Mouse (Mus musculus) 3T3-L1 (cell line): ENCODE results near the gene Dnah17.

Experiments used
- DNase-seq: peaks from one replicate; pipeline ENCODE4 v3.0.0-alpha.2; 2015; ENCODE audit warnings: low read depth, low spot score

Dnah17 gene

GRCm38 (mm10) chr11:118085961-118086360 is 44.5 kb downstream of the Dnah17 start:
- no peak for DNase-seq

- DNase-seq: no peak
Observed at GRCm38 (mm10) chr11:118085176-118085575, 45.3 kb downstream of the Dnah17 start.

- DNase-seq: no peak
Observed at GRCm38 (mm10) chr11:118084266-118084665, 46.2 kb downstream of the Dnah17 start.

GRCm38 (mm10) chr11:118083811-118084210 is 46.6 kb downstream of the Dnah17 start:
- peak; percentile 80 for DNase-seq

GRCm38 (mm10) chr11:118082294-118082693 is 48.1 kb downstream of the Dnah17 start:
- DNase-seq: no peak

- no peak for DNase-seq
Observed at GRCm38 (mm10) chr11:118079750-118080149, 50.7 kb downstream of the Dnah17 start.

- DNase-seq: peak; percentile 14
Observed at GRCm38 (mm10) chr11:118076929-118077328, 53.5 kb downstream of the Dnah17 start.

- peak; percentile 22 for DNase-seq
Observed at GRCm38 (mm10) chr11:118075035-118075522, 55.4 kb downstream of the Dnah17 start.

- no peak for DNase-seq
Observed at GRCm38 (mm10) chr11:118071227-118071912, 59.1 kb downstream of the Dnah17 start.

- DNase-seq: no peak
Observed at GRCm38 (mm10) chr11:118068812-118069332, 61.6 kb downstream of the Dnah17 start.

GRCm38 (mm10) chr11:118067588-118067987 is 62.8 kb downstream of the Dnah17 start:
- DNase-seq: no peak

GRCm38 (mm10) chr11:118060038-118060437 is 70.4 kb downstream of the Dnah17 start:
- no peak for DNase-seq

GRCm38 (mm10) chr11:118058872-118059271 is 71.6 kb downstream of the Dnah17 start:
- no peak for DNase-seq

- no peak for DNase-seq
Observed at GRCm38 (mm10) chr11:118058367-118058766, 72.1 kb downstream of the Dnah17 start.

- no peak for DNase-seq
Observed at GRCm38 (mm10) chr11:118050174-118050573, 80.3 kb downstream of the Dnah17 start.

- no peak for DNase-seq
Observed at GRCm38 (mm10) chr11:118049641-118050040, 80.8 kb downstream of the Dnah17 start.

GRCm38 (mm10) chr11:118043293-118043907 is 87.0 kb downstream of the Dnah17 start:
- DNase-seq: no peak

GRCm38 (mm10) chr11:118042791-118043190 is 87.6 kb downstream of the Dnah17 start:
- DNase-seq: no peak

- DNase-seq: no peak
Observed at GRCm38 (mm10) chr11:118035068-118035467, 95.4 kb downstream of the Dnah17 start.

- DNase-seq: peak; percentile 39
Observed at GRCm38 (mm10) chr11:118034395-118034794, 96.0 kb downstream of the Dnah17 start.

- no peak for DNase-seq
Observed at GRCm38 (mm10) chr11:118031134-118031533, 99.3 kb downstream of the Dnah17 start.

GRCm38 (mm10) chr11:118029170-118029569 is 101.3 kb downstream of the Dnah17 start:
- peak; percentile 70 for DNase-seq

- no peak for DNase-seq
Observed at GRCm38 (mm10) chr11:118024111-118024510, 106.3 kb downstream of the Dnah17 start.
